ENCODE assay signal across 14 mouse cellular contexts in genomic region chr9:104901118-104901517, GRCm38 (mm10).
DNase-seq lines count a peak whose midpoint lies in the region; ATAC-seq and TF ChIP-seq lines count a peak whose summit lies in the region.
"Had no signal": no experiment of that assay in that cellular context is flagged by ENCODE, and none has a peak within 500 bp of the region (broad histone marks: within the 10 kb centered on the region; RNA-seq: fewer than 3 reads in every experiment).

No protein-coding gene starts in this region.

- no peak overlapping the region for H3K9ac ChIP-seq in heart, embryonic 15.5 days
- H3K9ac ChIP-seq in midbrain, embryonic 14.5 days (replicated peaks; ENCODE audit: low read length), result no peak overlapping the region
- H3K9ac ChIP-seq in midbrain, embryonic 13.5 days (replicated peaks), result no peak overlapping the region
- H3K9ac ChIP-seq in embryonic facial prominence, embryonic 14.5 days (ENCODE audit: low read depth, low read length), result no peak overlapping the region
- H3K9ac ChIP-seq in stomach, postnatal 0 days (ENCODE audit: low read length), result no peak overlapping the region
- H3K9ac ChIP-seq: hindbrain, embryonic 15.5 days had no signal

- peak; percentile 47; the same call in 1 of the 2 replicates for ATAC-seq in heart, embryonic 15.5 days (replicated peaks; ENCODE audit: insufficient number of reproducible peaks, insufficient read depth, low FRiP score, low read depth)
- no peak for ATAC-seq in midbrain, embryonic 14.5 days (ENCODE audit: low FRiP score, low TSS enrichment)
- no peak for ATAC-seq in midbrain, embryonic 13.5 days
- peak; percentile 68 for ATAC-seq in embryonic facial prominence, embryonic 14.5 days (ENCODE audit: low read depth)
- peak; percentile 97 for ATAC-seq in stomach, postnatal 0 days (ENCODE audit: low FRiP score, low TSS enrichment)
- ATAC-seq: midbrain, embryonic 16.5 days had no signal

- DNase-seq in heart, postnatal 10 days, result no peak
- DNase-seq in midbrain, embryonic 14.5 days, result peak; percentile 8
- peak; percentile 69 for DNase-seq in embryonic facial prominence, embryonic 14.5 days (ENCODE audit: low spot score)
- peak; percentile 67 for DNase-seq in stomach, postnatal 0 days (ENCODE audit: low spot score)
- DNase-seq in right cerebral cortex, postnatal 10 days (ENCODE audit: low spot score in 2 of 2), result no peak
- DNase-seq in gastrocnemius, adult 18-20 months (ENCODE audit: low spot score), result no peak
- DNase-seq: adrenal gland, postnatal 14 days; cerebellum, postnatal 25 days; heart, adult 2 months had no signal

- no peaks in the 10 kb centered on the region for H3K9me3 ChIP-seq in heart, embryonic 15.5 days (replicated peaks)
- no peaks in the 10 kb centered on the region for H3K9me3 ChIP-seq in midbrain, embryonic 14.5 days (ENCODE audit: control insufficient read depth, low read length)
- no peaks in the 10 kb centered on the region for H3K9me3 ChIP-seq in midbrain, embryonic 13.5 days
- H3K9me3 ChIP-seq in embryonic facial prominence, embryonic 14.5 days (ENCODE audit: control insufficient read depth, low read length), result no peaks in the 10 kb centered on the region
- no peaks in the 10 kb centered on the region for H3K9me3 ChIP-seq in stomach, postnatal 0 days (ENCODE audit: control insufficient read depth, low read length)
- H3K9me3 ChIP-seq: hindbrain, embryonic 15.5 days had no signal

- no peak overlapping the region for H3K27ac ChIP-seq in heart, embryonic 15.5 days
- H3K27ac ChIP-seq in midbrain, embryonic 14.5 days (replicated peaks; ENCODE audit: low read depth, low read length), result no peak overlapping the region
- no peak overlapping the region for H3K27ac ChIP-seq in midbrain, embryonic 13.5 days
- no peak overlapping the region for H3K27ac ChIP-seq in embryonic facial prominence, embryonic 14.5 days (replicated peaks; ENCODE audit: low read depth, low read length)
- no peak overlapping the region for H3K27ac ChIP-seq in stomach, postnatal 0 days (replicated peaks)
- H3K27ac ChIP-seq: heart, adult 2 months; hindbrain, embryonic 15.5 days; macrophage had no signal

- TF ChIP-seq CTCF in stomach, postnatal 0 days (IDR thresholded peaks at IDR 0.05; ENCODE audit: low read depth), result no peak

- H3K4me2 ChIP-seq in heart, embryonic 15.5 days, result no peak overlapping the region
- H3K4me2 ChIP-seq in midbrain, embryonic 14.5 days (ENCODE audit: low read length), result no peak overlapping the region
- H3K4me2 ChIP-seq in midbrain, embryonic 13.5 days (replicated peaks), result no peak overlapping the region
- H3K4me2 ChIP-seq in embryonic facial prominence, embryonic 14.5 days (ENCODE audit: low read depth, low read length), result no peak overlapping the region
- no peak overlapping the region for H3K4me2 ChIP-seq in stomach, postnatal 0 days (replicated peaks; ENCODE audit: low read depth)
- H3K4me2 ChIP-seq: hindbrain, embryonic 15.5 days had no signal

- WGBS in heart, embryonic 15.5 days, result 42% methylated on average over 6 of the region's 6 CpGs
- WGBS in midbrain, embryonic 14.5 days, result 20% methylated on average over 6 of the region's 6 CpGs
- 29% methylated on average over 6 of the region's 6 CpGs for WGBS in midbrain, embryonic 13.5 days
- WGBS in embryonic facial prominence, embryonic 14.5 days, result 35% methylated on average over 6 of the region's 6 CpGs
- WGBS in stomach, postnatal 0 days, result 47% methylated on average over 6 of the region's 6 CpGs

- H3K27me3 ChIP-seq in heart, embryonic 15.5 days, result no peaks in the 10 kb centered on the region
- H3K27me3 ChIP-seq in midbrain, embryonic 14.5 days (ENCODE audit: control insufficient read depth, insufficient read depth, low read length), result no peaks in the 10 kb centered on the region
- H3K27me3 ChIP-seq in midbrain, embryonic 13.5 days, result no peaks in the 10 kb centered on the region
- no peaks in the 10 kb centered on the region for H3K27me3 ChIP-seq in embryonic facial prominence, embryonic 14.5 days (replicated peaks; ENCODE audit: control insufficient read depth, insufficient read depth, low read length)
- no peaks in the 10 kb centered on the region for H3K27me3 ChIP-seq in stomach, postnatal 0 days (ENCODE audit: control insufficient read depth, insufficient read depth, low read length)
- H3K27me3 ChIP-seq: hindbrain, embryonic 15.5 days had no signal

- no peak for TF ChIP-seq EP300 in stomach, postnatal 0 days (optimal IDR thresholded peaks at IDR 0.05)

- intact Hi-C loops in heart, postnatal 10 days (cut with DNase I), result no loop called here

- no peaks in the 10 kb centered on the region for H3K36me3 ChIP-seq in heart, embryonic 15.5 days
- no peaks in the 10 kb centered on the region for H3K36me3 ChIP-seq in midbrain, embryonic 14.5 days (ENCODE audit: control insufficient read depth, insufficient read depth, low read length)
- H3K36me3 ChIP-seq in midbrain, embryonic 13.5 days, result no peaks in the 10 kb centered on the region
- H3K36me3 ChIP-seq in embryonic facial prominence, embryonic 14.5 days (ENCODE audit: control insufficient read depth, insufficient read depth, low read length), result no peaks in the 10 kb centered on the region
- H3K36me3 ChIP-seq in stomach, postnatal 0 days (ENCODE audit: control insufficient read depth, insufficient read depth, low read length), result no peaks in the 10 kb centered on the region
- H3K36me3 ChIP-seq: hindbrain, embryonic 15.5 days had no signal

- no peaks in the 10 kb centered on the region for H3K4me1 ChIP-seq in heart, embryonic 15.5 days (replicated peaks)
- H3K4me1 ChIP-seq in midbrain, embryonic 14.5 days (ENCODE audit: control insufficient read depth, insufficient read depth, low read length), result no peaks in the 10 kb centered on the region
- 0 out of 2 replicates have a peak, but pooled peaks cover 3% of the 10 kb centered on the region for H3K4me1 ChIP-seq in midbrain, embryonic 13.5 days (replicated peaks)
- no peaks in the 10 kb centered on the region for H3K4me1 ChIP-seq in embryonic facial prominence, embryonic 14.5 days (ENCODE audit: control insufficient read depth, insufficient read depth, low read length)
- H3K4me1 ChIP-seq in stomach, postnatal 0 days (replicated peaks; ENCODE audit: control insufficient read depth, insufficient read depth), result no peaks in the 10 kb centered on the region
- H3K4me1 ChIP-seq: hindbrain, embryonic 15.5 days had no signal

- H3K4me3 ChIP-seq in heart, embryonic 15.5 days, result no peak overlapping the region
- no peak overlapping the region for H3K4me3 ChIP-seq in midbrain, embryonic 14.5 days (replicated peaks; ENCODE audit: low read depth, low read length)
- no peak overlapping the region for H3K4me3 ChIP-seq in midbrain, embryonic 13.5 days (replicated peaks)
- no peak overlapping the region for H3K4me3 ChIP-seq in embryonic facial prominence, embryonic 14.5 days (ENCODE audit: low read depth, low read length)
- no peak overlapping the region for H3K4me3 ChIP-seq in stomach, postnatal 0 days (ENCODE audit: low read depth, low read length)
- H3K4me3 ChIP-seq: heart, adult 2 months; hindbrain, embryonic 15.5 days had no signal

Comparison
In these comparisons a context has a peak if more than half of its experiments do, and no peak if none do; other contexts are left out.
1. ATAC-seq: peak in heart, embryonic 15.5 days (single experiment), embryonic facial prominence, embryonic 14.5 days (single experiment) and stomach, postnatal 0 days (single experiment); none in midbrain, embryonic 14.5 days (single experiment) and midbrain, embryonic 13.5 days (single experiment).
2. DNase-seq: peak in midbrain, embryonic 14.5 days (single experiment), embryonic facial prominence, embryonic 14.5 days (single experiment) and stomach, postnatal 0 days (single experiment); none in heart, postnatal 10 days (0 of 2), right cerebral cortex, postnatal 10 days (0 of 2) and gastrocnemius, adult 18-20 months (single experiment).